Mouse (Mus musculus) MEL (cell line): ENCODE measurements at regions not wholly inside any gene's neighbourhood (a gene's known extent, or its start where the extent isn't known, plus 50 kb on each side); places are given as distances from the start of the nearest gene placed in this dataset.

Experiments used
- DNase-seq: peaks from one replicate; pipeline ENCODE4 v3.0.0; 2011; ENCODE audit warnings: low read depth, low spot score
- H3K27ac ChIP-seq: 2 replicates; pipeline ENCODE4 v1.5.1; 2012; ENCODE audit warnings: low read depth, mild to moderate bottlenecking, control low read depth, low read length, moderate library complexity; ENCODE audit not compliant: control insufficient read depth
- H3K27me3 ChIP-seq, 2 experiments: fragments of 150-350 bp in 1 of 2; sonication (generic) in 1 of 2; 2 replicates each; pipeline ENCODE4 v1.6.1; 2012; ENCODE audit warnings: low read length in 2 of 2, mild to moderate bottlenecking in 2 of 2, improper control_type of control experiment in 1 of 2, moderate library complexity in 1 of 2; ENCODE audit not compliant: insufficient read depth in 2 of 2, control insufficient read depth in 1 of 2
- H3K36me3 ChIP-seq, 2 experiments: 2 replicates each; pipeline ENCODE4 v1.6.1; 2012 to 2014; ENCODE audit warnings: low read length in 2 of 2, improper control_type of control experiment in 1 of 2, inconsistent platforms in 1 of 2, mild to moderate bottlenecking in 1 of 2; ENCODE audit not compliant: insufficient read depth in 2 of 2, control insufficient read depth in 1 of 2
- H3K4me1 ChIP-seq, 2 experiments: fragments of 150-350 bp in 1 of 2; sonication (generic) in 1 of 2; 2 replicates each; pipeline ENCODE4 v1.6.1; 2012; ENCODE audit warnings: low read length in 2 of 2, improper control_type of control experiment in 1 of 2, mild to moderate bottlenecking in 1 of 2; ENCODE audit not compliant: insufficient read depth in 2 of 2, control insufficient read depth in 1 of 2
- H3K4me3 ChIP-seq, 2 experiments: fragments of 150-350 bp in 1 of 2; sonication (generic) in 1 of 2; 2 replicates each; pipeline ENCODE4 v1.5.1; 2012; ENCODE audit warnings: low read depth in 2 of 2, low read length in 2 of 2, mild to moderate bottlenecking in 2 of 2, moderate library complexity in 2 of 2, control low read depth in 1 of 2, improper control_type of control experiment in 1 of 2; ENCODE audit not compliant: control insufficient read depth in 1 of 2, insufficient read depth in 1 of 2
- H3K79me2 ChIP-seq: 2 replicates; pipeline ENCODE4 v1.6.1; 2012; ENCODE audit warnings: mild to moderate bottlenecking, low read length, moderate library complexity; ENCODE audit not compliant: control insufficient read depth, poor library complexity, insufficient read depth
- H3K9ac ChIP-seq: 2 replicates; pipeline ENCODE4 v1.6.1; 2012; ENCODE audit warnings: low read depth, mild to moderate bottlenecking, control low read depth, low read length, moderate library complexity; ENCODE audit not compliant: control insufficient read depth, poor library complexity, severe bottlenecking
- H3K9me3 ChIP-seq: fragments of 150-350 bp; sonication (generic); replicated peaks from 2 replicates; pipeline ENCODE4 v1.6.1; 2012; ENCODE audit warnings: mild to moderate bottlenecking, low read length, improper control_type of control experiment, moderate library complexity; ENCODE audit not compliant: insufficient read depth
- BHLHE40 ChIP-seq: IDR thresholded peaks from 2 replicates; pipeline ENCODE4 v1.6.1; 2012; ENCODE audit warnings: low read depth, mild to moderate bottlenecking, inconsistent platforms, low read length, improper control_type of control experiment, borderline replicate concordance
- CHD1 ChIP-seq: IDR thresholded peaks from 2 replicates; pipeline ENCODE4 v1.6.1; 2012; ENCODE audit warnings: low read depth, mild to moderate bottlenecking, inconsistent platforms, low read length, improper control_type of control experiment
- CHD2 ChIP-seq: IDR thresholded peaks from 2 replicates; pipeline ENCODE4 v1.6.1; 2011; ENCODE audit warnings: low read length, improper control_type of control experiment
- E2F4 ChIP-seq: IDR thresholded peaks from 2 replicates; pipeline ENCODE4 v1.6.1; 2011; ENCODE audit warnings: low read depth, low read length, improper control_type of control experiment, borderline replicate concordance
- HCFC1 ChIP-seq: IDR thresholded peaks from 2 replicates; pipeline ENCODE4 v1.6.1; 2012; ENCODE audit warnings: low read depth, mild to moderate bottlenecking, inconsistent platforms, low read length, improper control_type of control experiment, moderate library complexity
- KAT2A ChIP-seq: conservative IDR thresholded peaks from 2 replicates; pipeline ENCODE4 v1.6.1; 2012; ENCODE audit warnings: low read depth, low read length, improper control_type of control experiment, inconsistent platforms
- MAFK ChIP-seq: IDR thresholded peaks from 2 replicates; pipeline ENCODE4 v1.6.1; 2011; ENCODE audit warnings: low read depth, mild to moderate bottlenecking, low read length, improper control_type of control experiment, borderline replicate concordance
- MAX ChIP-seq: IDR thresholded peaks from 2 replicates; pipeline ENCODE4 v1.6.1; 2011; ENCODE audit warnings: low read length, improper control_type of control experiment
- MAZ ChIP-seq: IDR thresholded peaks from 2 replicates; pipeline ENCODE4 v1.6.1; 2012; ENCODE audit warnings: low read depth, mild to moderate bottlenecking, inconsistent platforms, low read length, improper control_type of control experiment
- MEF2A ChIP-seq: IDR thresholded peaks from 2 replicates; pipeline ENCODE4 v1.6.1; 2014; ENCODE audit warnings: low read depth, mild to moderate bottlenecking, inconsistent platforms, low read length, improper control_type of control experiment; ENCODE audit not compliant: poor library complexity, insufficient replicate concordance, severe bottlenecking; ENCODE audit errors: extremely low read depth
- NELFE ChIP-seq: IDR thresholded peaks from 2 replicates; pipeline ENCODE4 v1.6.1; 2011; ENCODE audit warnings: low read depth, low read length, improper control_type of control experiment
- POLR2A ChIP-seq, 2 experiments: IDR thresholded peaks; 2 replicates each; pipeline ENCODE4 v1.6.1; 2011 to 2012; ENCODE audit warnings: low read length in 2 of 2, mild to moderate bottlenecking in 2 of 2, control low read depth in 1 of 2, improper control_type of control experiment in 1 of 2, low read depth in 1 of 2, moderate library complexity in 1 of 2; ENCODE audit not compliant: control insufficient read depth in 1 of 2, insufficient read depth in 1 of 2, poor library complexity in 1 of 2
- RAD21 ChIP-seq: IDR thresholded peaks from 2 replicates; pipeline ENCODE4 v1.6.1; 2011; ENCODE audit warnings: mild to moderate bottlenecking, low read depth, low read length, improper control_type of control experiment
- RCOR1 ChIP-seq: IDR thresholded peaks from 2 replicates; pipeline ENCODE4 v1.6.1; 2012; ENCODE audit warnings: low read depth, mild to moderate bottlenecking, inconsistent platforms, low read length, improper control_type of control experiment
- SIN3A ChIP-seq: IDR thresholded peaks from 2 replicates; pipeline ENCODE4 v1.6.1; 2012; ENCODE audit warnings: low read length, improper control_type of control experiment, inconsistent platforms
- TAL1 ChIP-seq: IDR thresholded peaks from 2 replicates; pipeline ENCODE4 v1.6.1; 2012; ENCODE audit warnings: mild to moderate bottlenecking, inconsistent platforms, low read length, moderate library complexity, mixed read lengths
- TCF12 ChIP-seq: IDR thresholded peaks from 2 replicates; pipeline ENCODE4 v1.6.1; 2014; ENCODE audit warnings: low read depth, mild to moderate bottlenecking, inconsistent platforms, low read length, improper control_type of control experiment, moderate library complexity
- USF1 ChIP-seq: IDR thresholded peaks from 2 replicates; pipeline ENCODE4 v1.6.1; 2014; ENCODE audit warnings: low read depth, mild to moderate bottlenecking, inconsistent platforms, low read length, improper control_type of control experiment, moderate library complexity

GRCm38 (mm10) chr9:86030738-86031137 is 188.6 kb downstream of the Tpbg start:
- no peaks in the 10 kb centered on the region for H3K9me3 ChIP-seq

GRCm38 (mm10) chr9:86044098-86044497 is 201.9 kb downstream of the Tpbg start:
- Histone ChIP-seq H3K27ac (no peak overlapping the region), H3K36me3 (no peaks in the 10 kb centered on the region), H3K4me1 (no peaks in the 10 kb centered on the region), H3K4me3 (no peak overlapping the region)
- no peak for DNase-seq
- TF ChIP-seq NELFE (no peak), KAT2A (no peak), MAX (no peak), RAD21 (no peak), BHLHE40 (no peak), MEF2A (no peak), MAZ (no peak), HCFC1 (no peak), TAL1 (no peak), TCF12 (no peak), CHD1 (no peak), CHD2 (no peak), SIN3A (no peak), MAFK (no peak), POLR2A (IDR thresholded peaks at IDR 0.05; ENCODE audit: control insufficient read depth in 1 of 2, insufficient read depth in 1 of 2, low read depth in 1 of 2, low read length in 2 of 2, poor library complexity in 1 of 2) (no peak), E2F4 (no peak), RCOR1 (no peak), USF1 (no peak)
- TF ChIP-seq, all 39 proteins: peak for 0
- Histone ChIP-seq H3K27me3 (no peaks in the 10 kb centered on the region), H3K9ac (no peak overlapping the region), H3K79me2 (no peaks in the 10 kb centered on the region), H3K9me3 (no peaks in the 10 kb centered on the region)

More at GRCm38 (mm10) chr9:86030738-86031137, 188.6 kb downstream of the Tpbg start:
- DNase-seq: no peak
- no peaks in the 10 kb centered on the region for H3K36me3 ChIP-seq
- H3K79me2 ChIP-seq: no peaks in the 10 kb centered on the region
- no peak overlapping the region for H3K9ac ChIP-seq
- H3K27ac ChIP-seq: no peak overlapping the region
- no peaks in the 10 kb centered on the region for H3K4me1 ChIP-seq
- TF ChIP-seq HCFC1 (no peak), TCF12 (no peak)
- no peak overlapping the region for H3K4me3 ChIP-seq
- H3K27me3 ChIP-seq: no peaks in the 10 kb centered on the region
